ENCODE assay signal across 8 mouse cellular contexts in genomic region chr11:96976911-96977591, GRCm38 (mm10). TPM values are rescaled to one million over a fixed set of nuclear protein-coding genes. Genes with fewer than 3 reads are reported as not detected.
DNase-seq lines count a peak whose midpoint lies in the region; ATAC-seq and TF ChIP-seq lines count a peak whose summit lies in the region.

No protein-coding gene starts in this region.

- WGBS in hindbrain, postnatal 0 days: 3% methylated on average over 40 of the region's 50 CpGs
- 0% methylated on average over 21 of the region's 50 CpGs for WGBS in limb, embryonic 14.5 days
- 1% methylated on average over 49 of the region's 50 CpGs for WGBS in midbrain, embryonic 14.5 days
- WGBS in stomach, embryonic 16.5 days: under 1% methylated on average over 30 of the region's 50 CpGs

- peak overlapping the region; percentile 98 for H3K4me3 ChIP-seq in gastrocnemius, adult 2 months
- peak overlapping the region; percentile 64 for H3K4me3 ChIP-seq in hindbrain, postnatal 0 days (ENCODE audit: low read length)
- H3K4me3 ChIP-seq in limb, embryonic 14.5 days (replicated peaks; ENCODE audit: low read length): peak overlapping the region; percentile 83
- peak overlapping the region; percentile 88 for H3K4me3 ChIP-seq in midbrain, embryonic 14.5 days (replicated peaks; ENCODE audit: low read depth, low read length)
- H3K4me3 ChIP-seq in stomach, embryonic 16.5 days (replicated peaks; ENCODE audit: low read length): peak overlapping the region; percentile 91

- H3K27me3 ChIP-seq in hindbrain, postnatal 0 days (ENCODE audit: insufficient read depth, low read length): no peaks in the 10 kb centered on the region
- no peaks in the 10 kb centered on the region for H3K27me3 ChIP-seq in limb, embryonic 14.5 days (ENCODE audit: control insufficient read depth, insufficient read depth, low read length)
- no peaks in the 10 kb centered on the region for H3K27me3 ChIP-seq in midbrain, embryonic 14.5 days (ENCODE audit: control insufficient read depth, insufficient read depth, low read length)
- no peaks in the 10 kb centered on the region for H3K27me3 ChIP-seq in stomach, embryonic 16.5 days (ENCODE audit: control insufficient read depth, insufficient read depth, low read length)

- peak overlapping the region; percentile 98 for H3K27ac ChIP-seq in gastrocnemius, adult 2 months
- H3K27ac ChIP-seq in hindbrain, postnatal 0 days: peak overlapping the region; percentile 98
- peak overlapping the region; percentile 91 for H3K27ac ChIP-seq in limb, embryonic 14.5 days (replicated peaks; ENCODE audit: low read depth, low read length)
- H3K27ac ChIP-seq in midbrain, embryonic 14.5 days (replicated peaks; ENCODE audit: low read depth, low read length): peak overlapping the region; percentile 97
- peak overlapping the region; percentile 93 for H3K27ac ChIP-seq in stomach, embryonic 16.5 days (ENCODE audit: low read length)

- peaks cover 9% of the 10 kb centered on the region for H3K4me1 ChIP-seq in hindbrain, postnatal 0 days (ENCODE audit: insufficient read depth, low read length)
- H3K4me1 ChIP-seq in limb, embryonic 14.5 days (ENCODE audit: control insufficient read depth, insufficient read depth, low read length): peaks cover 17% of the 10 kb centered on the region
- H3K4me1 ChIP-seq in midbrain, embryonic 14.5 days (ENCODE audit: control insufficient read depth, insufficient read depth, low read length): peaks cover 24% of the 10 kb centered on the region
- peaks cover 19% of the 10 kb centered on the region for H3K4me1 ChIP-seq in stomach, embryonic 16.5 days (ENCODE audit: control insufficient read depth, insufficient read depth, low read length)

- ATAC-seq in hindbrain, postnatal 0 days: peak; percentile 78
- ATAC-seq in limb, embryonic 14.5 days (ENCODE audit: low FRiP score, low read depth): peak; percentile 79
- ATAC-seq in midbrain, embryonic 14.5 days (ENCODE audit: low FRiP score, low TSS enrichment): peak; percentile 80
- peak; percentile 79 for ATAC-seq in stomach, embryonic 16.5 days (ENCODE audit: insufficient read depth, low FRiP score)

- H3K36me3 ChIP-seq in hindbrain, postnatal 0 days (ENCODE audit: insufficient read depth, low read length): no peaks in the 10 kb centered on the region
- H3K36me3 ChIP-seq in limb, embryonic 14.5 days (ENCODE audit: control insufficient read depth, insufficient read depth, low read length): no peaks in the 10 kb centered on the region
- H3K36me3 ChIP-seq in midbrain, embryonic 14.5 days (ENCODE audit: control insufficient read depth, insufficient read depth, low read length): no peaks in the 10 kb centered on the region
- no peaks in the 10 kb centered on the region for H3K36me3 ChIP-seq in stomach, embryonic 16.5 days (ENCODE audit: control insufficient read depth, insufficient read depth, low read length)

- intact Hi-C loops in gastrocnemius, adult 2 months (cut with DNase I): no loop called here

- no peaks in the 10 kb centered on the region for H3K9me3 ChIP-seq in hindbrain, postnatal 0 days (ENCODE audit: low read length)
- no peaks in the 10 kb centered on the region for H3K9me3 ChIP-seq in limb, embryonic 14.5 days (ENCODE audit: control insufficient read depth, low read length)
- H3K9me3 ChIP-seq in midbrain, embryonic 14.5 days (ENCODE audit: control insufficient read depth, low read length): no peaks in the 10 kb centered on the region
- H3K9me3 ChIP-seq in stomach, embryonic 16.5 days (replicated peaks; ENCODE audit: control insufficient read depth, low read length): no peaks in the 10 kb centered on the region

- DNase-seq in ovary, postnatal 36 days (ENCODE audit: low spot score): peak; percentile 92
- DNase-seq in ovary, postnatal 14 days (ENCODE audit: low spot score): no peak
- peak; percentile 71 to 87 for DNase-seq in cerebellum, postnatal 4 days (ENCODE audit: low spot score in 2 of 2)
- DNase-seq in gastrocnemius, adult 2 months: peak; percentile 96
- peak; percentile 93 for DNase-seq in hindbrain, postnatal 0 days (ENCODE audit: low spot score)
- peak; percentile 87 for DNase-seq in limb, embryonic 14.5 days (ENCODE audit: low spot score)
- DNase-seq in midbrain, embryonic 14.5 days: peak; percentile 92

- peak overlapping the region; percentile 87 for H3K9ac ChIP-seq in hindbrain, postnatal 0 days (replicated peaks; ENCODE audit: low read length)
- peak overlapping the region; percentile 90 for H3K9ac ChIP-seq in limb, embryonic 14.5 days (ENCODE audit: low read depth, low read length, severe bottlenecking)
- peak overlapping the region; percentile 93 for H3K9ac ChIP-seq in midbrain, embryonic 14.5 days (replicated peaks; ENCODE audit: low read length)
- H3K9ac ChIP-seq in stomach, embryonic 16.5 days (ENCODE audit: low read length): peak overlapping the region; percentile 99

- peak; percentile 40; the same call in 1 of the 2 replicates for TF ChIP-seq POLR2A in limb, embryonic 14.5 days (IDR thresholded peaks at IDR 0.05; ENCODE audit: borderline replicate concordance, extremely low read depth, insufficient read depth, insufficient read length)

- peak; percentile 23 for TF ChIP-seq CTCF in gastrocnemius, adult 2 months (IDR thresholded peaks at IDR 0.05)
- TF ChIP-seq CTCF in hindbrain, postnatal 0 days (IDR thresholded peaks at IDR 0.05; ENCODE audit: low read depth): no peak; the same call in 1 of the 2 replicates

- peak overlapping the region; percentile 67 for H3K4me2 ChIP-seq in hindbrain, postnatal 0 days (ENCODE audit: low read depth, low read length)
- peak overlapping the region; percentile 63 for H3K4me2 ChIP-seq in limb, embryonic 14.5 days (replicated peaks; ENCODE audit: low read depth, low read length, severe bottlenecking)
- peak overlapping the region; percentile 87 for H3K4me2 ChIP-seq in midbrain, embryonic 14.5 days (ENCODE audit: low read length)
- H3K4me2 ChIP-seq in stomach, embryonic 16.5 days (ENCODE audit: low read depth, low read length): peak overlapping the region; percentile 87

RNA-seq across cellular contexts. Expression of gene Sp2, which starts 5.7 kb away (rescaled TPM):
- total RNA-seq in gastrocnemius, adult 2 months (2021): 10 to 100 TPM; 10.4 to 11.0 TPM
- 7.3 and 8.8 TPM in 2 replicates for total RNA-seq in hindbrain, postnatal 0 days (2014; rRNA removed)
- 11.9 and 14.4 TPM in 2 replicates for polyA plus RNA-seq in hindbrain, postnatal 0 days (2015; fragmentation: Nextera tagmentation; extraction: Ambion mirVana)
- polyA plus RNA-seq in limb, embryonic 14.5 days (2012; rRNA removed): 16.0 and 22.3 TPM in 2 replicates
- 17.1 and 18.7 TPM in 2 replicates for polyA plus RNA-seq in limb, embryonic 14.5 days (2014; fragmentation: Nextera tagmentation; extraction: Ambion mirVana)
- 12.3 and 17.2 TPM in 2 replicates for polyA plus RNA-seq in midbrain, embryonic 14.5 days (2014; fragmentation: Nextera tagmentation; extraction: Ambion mirVana)
- 13.4 and 14.6 TPM in 2 replicates for polyA plus RNA-seq in stomach, embryonic 16.5 days (2015; fragmentation: Nextera tagmentation; extraction: Ambion mirVana)

RNA-seq across cellular contexts. Expression of gene Pnpo, which starts 33.3 kb away (rescaled TPM):
- 1 to 10 TPM; 7.4 to 8.2 TPM for total RNA-seq in gastrocnemius, adult 2 months (2021)
- 31.5 and 37.2 TPM in 2 replicates for total RNA-seq in hindbrain, postnatal 0 days (2014; rRNA removed)
- 37.3 and 38.3 TPM in 2 replicates for polyA plus RNA-seq in hindbrain, postnatal 0 days (2015; fragmentation: Nextera tagmentation; extraction: Ambion mirVana)
- 13.9 and 15.4 TPM in 2 replicates for polyA plus RNA-seq in limb, embryonic 14.5 days (2012; rRNA removed)
- polyA plus RNA-seq in limb, embryonic 14.5 days (2014; fragmentation: Nextera tagmentation; extraction: Ambion mirVana): 22.6 and 24.2 TPM in 2 replicates
- polyA plus RNA-seq in midbrain, embryonic 14.5 days (2014; fragmentation: Nextera tagmentation; extraction: Ambion mirVana): 18.9 and 20.9 TPM in 2 replicates
- polyA plus RNA-seq in stomach, embryonic 16.5 days (2015; fragmentation: Nextera tagmentation; extraction: Ambion mirVana): 70.7 and 76.8 TPM in 2 replicates

RNA-seq across cellular contexts. Expression of gene Sp6, which starts 36.1 kb away (rescaled TPM):
- under 1 TPM in 1 of 2 experiments, not detected in 1; 0.10 TPM for total RNA-seq in gastrocnemius, adult 2 months (2021)
- total RNA-seq in hindbrain, postnatal 0 days (2014; rRNA removed): 0.18 and 0.99 TPM in 2 replicates
- polyA plus RNA-seq in hindbrain, postnatal 0 days (2015; fragmentation: Nextera tagmentation; extraction: Ambion mirVana): 0.38 and 0.54 TPM in 2 replicates
- polyA plus RNA-seq in limb, embryonic 14.5 days (2012; rRNA removed): 4.8 and 5.6 TPM in 2 replicates
- 3.9 and 4.5 TPM in 2 replicates for polyA plus RNA-seq in limb, embryonic 14.5 days (2014; fragmentation: Nextera tagmentation; extraction: Ambion mirVana)
- 0.15 TPM in 1 of 2 replicates, not detected in the other for polyA plus RNA-seq in midbrain, embryonic 14.5 days (2014; fragmentation: Nextera tagmentation; extraction: Ambion mirVana)
- 6.1 and 9.7 TPM in 2 replicates for polyA plus RNA-seq in stomach, embryonic 16.5 days (2015; fragmentation: Nextera tagmentation; extraction: Ambion mirVana)

RNA-seq across cellular contexts. Expression of gene Prr15l, which starts 49.1 kb away (rescaled TPM):
- not detected for total RNA-seq in gastrocnemius, adult 2 months (2021)
- 0.10 and 0.75 TPM in 2 replicates for total RNA-seq in hindbrain, postnatal 0 days (2014; rRNA removed)
- 0.19 and 0.71 TPM in 2 replicates for polyA plus RNA-seq in hindbrain, postnatal 0 days (2015; fragmentation: Nextera tagmentation; extraction: Ambion mirVana)
- 0.47 and 1.2 TPM in 2 replicates for polyA plus RNA-seq in limb, embryonic 14.5 days (2012; rRNA removed)
- 3.3 and 3.7 TPM in 2 replicates for polyA plus RNA-seq in limb, embryonic 14.5 days (2014; fragmentation: Nextera tagmentation; extraction: Ambion mirVana)
- polyA plus RNA-seq in midbrain, embryonic 14.5 days (2014; fragmentation: Nextera tagmentation; extraction: Ambion mirVana): 0.16 and 0.24 TPM in 2 replicates
- 70.8 and 81.7 TPM in 2 replicates for polyA plus RNA-seq in stomach, embryonic 16.5 days (2015; fragmentation: Nextera tagmentation; extraction: Ambion mirVana)

RNA-seq across cellular contexts. Expression of gene Scrn2, which starts 52.7 kb away (rescaled TPM):
- 10 to 100 TPM; 10.4 to 11.4 TPM for total RNA-seq in gastrocnemius, adult 2 months (2021)
- 10.5 and 24.0 TPM in 2 replicates for total RNA-seq in hindbrain, postnatal 0 days (2014; rRNA removed)
- polyA plus RNA-seq in hindbrain, postnatal 0 days (2015; fragmentation: Nextera tagmentation; extraction: Ambion mirVana): 12.4 and 13.8 TPM in 2 replicates
- 23.3 and 29.0 TPM in 2 replicates for polyA plus RNA-seq in limb, embryonic 14.5 days (2012; rRNA removed)
- polyA plus RNA-seq in limb, embryonic 14.5 days (2014; fragmentation: Nextera tagmentation; extraction: Ambion mirVana): 20.3 and 21.4 TPM in 2 replicates
- polyA plus RNA-seq in midbrain, embryonic 14.5 days (2014; fragmentation: Nextera tagmentation; extraction: Ambion mirVana): 11.3 and 15.6 TPM in 2 replicates
- polyA plus RNA-seq in stomach, embryonic 16.5 days (2015; fragmentation: Nextera tagmentation; extraction: Ambion mirVana): 20.3 and 20.7 TPM in 2 replicates
